Mouse (Mus musculus) spleen, postnatal 36 days (tissue): ENCODE results near the gene Col26a1.

Experiments
- DNase-seq, 2 experiments: peaks; one replicate each; pipeline ENCODE4 v3.0.0; 2022; ENCODE audit warnings: low spot score in 2 of 2, mixed read lengths in 1 of 2

Col26a1 gene

DNA sequence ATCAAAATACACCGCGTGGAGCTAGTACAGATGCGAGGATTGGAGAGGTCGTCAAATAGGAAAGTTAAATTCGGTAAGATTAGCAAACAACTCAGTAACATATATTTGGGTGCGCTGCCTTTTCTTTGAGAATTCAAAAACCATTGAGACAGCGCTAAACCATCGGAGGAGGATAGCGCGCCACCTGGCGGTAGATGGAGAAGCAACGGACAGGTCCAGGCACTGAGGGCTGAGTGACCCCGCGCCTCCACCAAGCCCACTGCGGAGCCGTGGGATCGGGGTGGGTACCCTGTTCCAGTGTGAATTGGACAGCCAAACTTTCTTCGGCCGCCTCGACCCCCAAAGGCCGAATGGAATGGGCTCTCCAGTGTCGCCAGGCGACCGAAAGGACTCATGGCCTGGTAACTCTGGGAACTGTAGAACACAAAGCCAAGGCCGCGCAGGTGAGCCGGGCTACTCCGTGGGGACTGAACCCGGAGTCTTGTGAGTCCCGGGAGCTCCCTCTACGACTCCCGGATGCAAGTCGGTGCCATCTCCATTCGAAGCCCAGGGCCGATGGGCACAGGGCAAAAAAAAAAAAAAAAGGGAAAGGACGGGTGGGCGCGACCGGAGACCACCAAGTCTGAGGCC lies 1.5 kb downstream of the Col26a1 start:
- DNase-seq: peak; percentile 59 to 61

DNA sequence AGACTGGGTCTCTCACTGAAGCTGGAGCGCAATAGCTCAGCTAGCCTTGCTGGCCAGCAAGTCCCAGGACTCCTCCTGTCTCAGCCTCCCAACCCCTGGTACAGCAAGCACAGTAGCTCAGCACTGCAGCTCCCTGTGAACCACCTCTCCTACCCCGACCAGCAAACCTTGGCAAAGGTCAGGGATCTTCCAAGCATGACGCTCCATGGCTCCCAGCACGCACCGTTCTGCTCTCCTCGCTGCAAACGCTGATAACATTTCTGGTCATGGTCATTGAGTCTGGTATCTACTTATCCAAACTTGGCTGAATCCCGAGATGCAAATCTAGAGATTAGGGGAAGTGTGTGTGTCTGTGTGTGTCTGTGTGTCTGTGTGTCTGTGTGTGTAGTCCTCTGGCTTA lies 2.9 kb downstream of the Col26a1 start:
- DNase-seq: no peak

DNA sequence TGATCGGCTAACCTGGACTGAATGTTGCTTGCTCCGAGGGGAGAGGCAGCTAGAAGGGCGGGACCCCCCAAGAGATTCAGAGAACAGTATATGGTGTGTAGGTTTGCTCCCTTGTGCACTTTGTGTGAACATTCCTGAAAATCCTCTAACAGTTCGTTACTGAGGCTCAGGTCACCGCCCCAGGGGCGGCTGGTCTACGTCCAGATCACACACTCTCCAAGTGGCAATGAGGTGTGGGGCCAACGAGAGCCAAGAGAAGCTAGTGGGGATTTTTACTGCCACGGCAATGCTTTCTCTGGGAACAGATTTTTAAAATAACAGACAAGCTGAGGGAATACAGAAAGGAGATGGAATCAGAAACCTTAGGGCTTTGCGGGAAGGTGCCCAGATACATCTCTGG lies 8.7 kb downstream of the Col26a1 start:
- DNase-seq: no peak

DNA sequence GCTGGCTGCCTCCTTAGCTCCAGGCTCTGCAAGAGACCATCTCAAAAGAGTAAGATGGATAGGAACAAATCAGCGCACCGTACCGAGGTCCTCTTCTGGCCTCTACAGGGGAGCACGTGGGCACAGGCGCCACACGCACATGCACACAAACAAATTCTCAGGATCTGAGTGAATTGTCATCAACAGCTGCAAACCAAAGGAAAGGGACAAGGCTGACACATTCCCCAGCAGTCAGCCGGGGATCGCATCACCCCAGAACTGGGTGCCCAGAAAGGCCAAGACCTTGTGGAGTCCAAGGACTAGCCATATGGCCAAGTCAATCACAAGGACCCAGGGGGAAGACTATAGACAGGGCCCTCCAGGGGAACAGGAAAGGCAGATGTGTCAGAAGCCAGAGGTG lies 10.6 kb downstream of the Col26a1 start:
- no peak for DNase-seq

DNA sequence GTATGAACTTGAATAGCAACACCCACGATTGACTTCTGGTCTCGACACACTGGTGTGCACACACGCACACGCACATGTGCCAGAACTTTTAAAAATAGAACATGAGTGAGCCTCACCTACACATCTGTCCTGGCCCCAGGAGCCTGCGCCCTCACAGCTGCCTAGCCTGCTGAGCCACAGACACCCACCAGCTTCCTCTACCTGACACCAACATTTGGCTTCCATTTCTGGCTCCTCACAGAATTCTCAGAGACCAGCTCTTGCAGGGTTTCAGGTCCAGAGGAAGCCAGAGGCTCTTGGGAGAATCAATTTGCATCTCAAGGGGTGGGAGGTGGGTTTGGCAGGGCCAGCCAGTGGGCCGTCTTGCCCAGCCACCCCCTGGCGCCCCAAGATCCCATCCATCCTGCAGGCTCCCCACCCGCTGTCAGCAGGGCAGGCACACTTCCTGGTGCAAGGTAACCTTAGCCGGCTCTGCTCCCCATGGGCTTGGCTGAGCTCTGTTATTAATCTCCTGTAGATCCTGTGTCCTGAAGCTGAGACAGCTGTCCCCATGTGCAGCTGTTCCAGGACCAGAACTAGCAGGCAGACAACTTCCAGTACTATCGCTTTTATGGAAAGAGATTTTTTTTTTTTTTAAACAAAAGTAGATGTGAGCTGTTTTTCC lies 13.4 kb downstream of the Col26a1 start:
- no peak for DNase-seq

DNA sequence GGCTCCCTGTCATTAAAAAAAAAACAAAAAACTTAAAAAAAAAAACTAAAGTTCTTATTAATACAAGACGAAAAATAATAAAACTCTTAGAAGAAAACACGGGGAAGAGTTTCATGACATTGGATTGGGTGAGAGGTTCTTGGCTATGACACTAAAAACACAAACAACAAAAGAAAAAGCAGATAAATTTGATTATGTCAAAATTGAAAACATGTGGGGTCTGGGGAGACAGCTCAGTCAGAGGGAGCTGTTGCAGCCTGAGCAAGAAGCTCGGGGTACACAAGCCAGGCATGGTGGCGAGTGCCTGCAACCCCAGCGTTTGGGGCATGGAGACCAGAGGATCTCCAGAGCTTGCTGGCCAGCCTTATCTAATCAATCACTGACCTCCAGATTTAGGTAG lies 15.3 kb downstream of the Col26a1 start:
- DNase-seq: no peak

DNA sequence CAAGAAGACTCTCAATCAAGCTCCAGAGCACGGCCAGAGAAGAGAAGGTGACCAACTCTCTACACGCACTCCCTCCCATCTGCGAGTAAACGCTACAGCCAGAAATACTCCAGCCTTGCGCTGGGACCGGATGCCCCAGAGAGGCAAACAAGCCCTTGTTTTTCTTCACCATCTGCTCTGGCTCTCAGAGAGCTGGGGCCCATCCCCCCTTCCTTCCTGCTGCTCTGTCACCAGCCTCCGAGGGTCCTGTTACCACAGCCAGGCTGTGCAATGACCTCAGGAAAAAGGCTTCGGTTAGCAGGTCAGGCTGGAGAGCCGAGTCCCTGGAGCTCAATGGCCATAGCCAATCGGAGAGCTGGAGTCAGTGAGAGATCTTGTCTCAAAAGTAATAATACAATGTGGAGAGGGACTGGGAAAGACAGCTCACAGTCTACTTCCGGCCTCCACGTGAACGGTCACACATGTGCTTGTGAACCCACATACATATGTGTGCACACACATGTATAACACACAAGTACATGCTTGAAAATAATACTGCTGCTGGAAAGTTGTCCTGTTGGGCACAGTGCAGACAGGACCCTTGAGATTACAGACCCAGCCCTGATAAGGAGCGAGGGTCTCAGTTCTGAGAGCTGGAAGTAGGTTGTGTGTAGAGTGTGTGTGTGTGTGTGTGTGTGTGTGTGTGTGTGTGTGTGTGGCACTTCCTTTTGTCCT lies 18.9 kb downstream of the Col26a1 start:
- peak; percentile 79 to 83 for DNase-seq

DNA sequence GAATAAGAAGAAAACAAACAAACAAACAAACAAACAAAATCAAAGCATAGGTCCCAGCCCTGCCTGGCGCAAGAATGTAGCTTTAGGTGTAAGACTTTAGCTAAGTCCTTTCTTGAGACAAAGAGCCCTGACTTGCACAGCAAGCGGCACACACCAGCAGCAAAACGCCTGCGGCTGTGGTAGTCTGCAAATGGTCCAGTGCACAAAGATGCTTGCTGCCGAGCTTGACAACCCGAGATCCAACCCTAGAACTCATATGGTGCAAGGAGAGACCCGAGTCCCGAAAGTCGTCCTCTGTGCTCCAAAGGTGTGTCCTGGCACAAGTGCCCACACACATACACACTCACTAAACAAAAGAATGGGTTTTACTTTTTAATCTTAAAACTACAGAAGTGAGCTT lies 19.7 kb downstream of the Col26a1 start:
- DNase-seq: peak; percentile 11 to 37

DNA sequence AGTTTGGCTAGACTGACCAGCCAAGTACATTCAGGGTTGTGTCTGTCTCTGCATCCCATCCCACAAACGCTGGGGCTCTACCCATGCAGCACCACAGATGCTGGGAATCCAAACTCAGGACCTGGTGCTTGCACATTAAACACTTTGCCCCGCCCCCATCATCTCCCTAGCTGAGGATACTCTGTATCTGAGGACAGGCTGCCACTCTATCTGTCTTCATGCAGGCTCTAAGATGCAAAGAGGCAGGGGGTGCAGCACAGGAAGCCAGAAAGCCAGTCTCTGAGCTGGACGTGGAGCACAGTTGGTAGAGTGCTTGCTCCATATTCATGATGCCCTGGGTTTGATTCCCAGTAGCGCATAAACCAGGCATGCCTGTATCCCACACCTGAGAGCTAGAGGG lies 20.2 kb downstream of the Col26a1 start:
- DNase-seq: no peak

DNA sequence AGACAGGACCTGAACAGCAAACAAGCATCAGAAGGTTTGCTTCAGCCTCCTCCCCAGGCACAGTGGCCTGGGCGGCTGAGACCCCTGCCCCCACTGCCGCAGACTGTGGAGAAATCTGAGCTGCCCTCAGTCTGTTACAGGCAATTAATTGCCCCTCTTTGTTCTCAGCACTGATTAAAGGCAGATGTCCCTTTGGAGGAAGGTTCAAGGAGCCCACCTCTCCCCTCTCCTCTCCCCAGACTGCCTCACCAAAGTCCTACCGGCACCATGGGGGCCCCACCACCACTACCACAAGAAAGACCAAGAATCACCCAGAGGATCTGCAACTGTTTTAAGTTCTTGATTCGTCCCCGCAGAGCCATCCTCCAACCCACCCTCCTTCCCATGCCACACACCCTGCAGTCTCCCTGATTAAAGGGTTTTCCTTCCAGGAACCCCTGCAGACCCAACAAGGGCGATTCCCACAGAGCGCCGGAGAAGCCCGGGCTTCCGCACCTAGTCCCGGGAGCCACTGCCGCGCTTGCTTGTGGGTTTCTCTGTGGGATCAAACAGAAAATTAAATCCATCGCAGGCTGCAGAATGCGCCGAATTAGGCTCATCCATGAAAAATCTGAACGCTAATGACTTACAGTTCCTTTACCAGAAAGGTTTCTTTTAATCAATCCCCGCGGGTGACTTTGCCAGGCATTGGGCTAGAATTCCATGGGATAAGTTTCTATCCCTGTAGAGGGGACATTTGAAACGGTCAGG lies 21.6 kb downstream of the Col26a1 start:
- DNase-seq: no peak

DNA sequence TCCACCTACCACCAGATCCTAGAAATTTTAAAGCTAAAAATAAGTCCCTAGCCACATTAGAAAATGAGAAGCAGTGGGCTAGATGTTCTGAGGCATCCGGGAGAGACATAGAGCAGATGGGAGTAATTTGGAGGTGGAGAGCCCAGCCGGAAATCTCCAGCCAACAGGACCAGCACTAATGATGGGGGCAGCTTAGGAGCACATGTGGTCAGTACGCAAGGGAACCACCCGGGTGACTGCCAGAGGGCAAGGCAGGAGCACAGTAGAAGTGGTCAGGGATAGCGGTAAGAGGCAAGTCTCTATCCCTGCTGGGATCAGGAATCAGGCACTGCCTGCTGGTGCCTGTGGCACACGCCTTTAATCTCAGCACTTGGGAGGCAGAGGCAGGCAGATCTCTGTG lies 32.3 kb downstream of the Col26a1 start:
- DNase-seq: no peak

DNA sequence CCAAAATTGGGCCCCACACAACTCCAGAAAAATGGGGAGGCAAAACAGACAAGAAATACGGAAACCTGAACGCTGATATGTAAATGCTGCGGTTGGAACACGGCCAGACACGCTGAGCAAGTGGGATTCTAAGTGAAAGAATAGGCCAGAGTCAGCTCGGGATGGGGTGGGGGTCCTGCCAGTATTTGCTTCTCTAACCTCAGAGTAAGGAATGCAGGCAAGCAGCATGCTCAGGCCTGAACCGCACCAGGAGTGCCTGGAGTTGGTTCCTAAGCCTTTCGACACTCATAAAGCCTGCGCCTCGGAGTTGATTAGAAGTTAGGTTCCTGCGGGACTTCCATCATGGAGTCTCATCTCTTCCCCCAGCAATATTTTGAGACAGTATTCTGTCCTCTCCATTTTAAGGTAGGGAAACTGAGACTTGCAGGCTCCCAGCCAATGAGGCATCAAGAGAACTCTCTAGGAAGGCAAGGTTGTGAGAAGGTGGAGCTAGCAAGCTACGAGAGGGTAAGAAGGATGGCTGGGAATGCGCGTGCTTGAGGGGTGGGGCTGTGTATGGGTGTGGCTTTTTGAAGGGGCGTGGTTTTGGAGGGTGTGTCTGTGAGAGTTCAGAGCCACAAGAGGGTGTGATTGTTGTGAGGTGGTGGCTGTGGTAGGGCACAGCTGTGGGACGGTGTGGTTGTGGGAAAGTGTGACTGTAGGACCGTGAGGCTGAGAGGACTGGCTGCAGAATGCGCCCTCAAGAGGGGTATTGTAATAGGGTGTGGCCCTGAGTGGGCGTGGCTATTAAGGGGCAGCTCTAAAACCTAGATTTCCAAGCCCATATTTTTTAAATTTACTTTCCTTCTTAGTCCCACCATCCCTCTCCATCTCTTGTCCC lies 36.4 kb downstream of the Col26a1 start:
- no peak for DNase-seq

DNA sequence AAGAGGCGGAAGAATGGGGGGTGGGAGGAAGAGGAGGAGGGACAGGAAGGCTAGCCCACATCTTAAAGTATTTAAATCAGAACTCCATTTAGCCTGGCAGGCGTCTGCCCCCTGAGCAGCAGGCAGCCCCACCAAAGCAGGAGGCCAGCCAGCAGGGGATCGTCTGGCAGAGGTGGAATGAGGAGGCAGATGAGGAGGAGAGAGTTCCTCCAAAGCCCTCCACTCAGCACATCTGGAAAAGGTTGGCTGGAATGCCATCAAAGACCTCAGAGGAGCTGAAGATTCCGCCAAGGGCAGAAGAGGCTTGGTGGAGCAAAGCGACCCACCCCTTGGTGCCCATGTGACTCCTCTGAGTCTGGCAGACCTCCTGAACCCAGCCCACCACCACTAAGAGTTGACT lies 39.1 kb downstream of the Col26a1 start:
- no peak for DNase-seq

DNA sequence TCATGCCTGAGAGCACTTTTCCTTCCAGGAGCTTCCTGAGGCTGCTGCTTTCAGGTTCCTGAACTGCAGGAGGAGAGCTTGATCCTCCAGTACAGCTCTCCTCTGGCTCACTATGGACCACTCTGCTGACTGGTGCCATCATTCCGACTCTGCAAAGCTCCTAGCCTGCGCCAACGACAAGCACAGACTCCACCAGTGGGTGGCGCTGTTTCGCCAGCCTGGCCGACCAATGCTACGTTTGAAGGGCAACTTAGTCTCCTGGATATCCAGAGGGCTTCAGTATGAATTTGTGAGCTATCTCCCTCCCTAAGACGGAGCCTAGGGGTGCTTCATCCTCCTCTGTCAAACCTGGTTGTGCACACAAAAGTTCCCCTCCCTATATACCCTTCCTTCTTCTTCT lies 43.0 kb downstream of the Col26a1 start:
- DNase-seq: peak; percentile 17 to 26

DNA sequence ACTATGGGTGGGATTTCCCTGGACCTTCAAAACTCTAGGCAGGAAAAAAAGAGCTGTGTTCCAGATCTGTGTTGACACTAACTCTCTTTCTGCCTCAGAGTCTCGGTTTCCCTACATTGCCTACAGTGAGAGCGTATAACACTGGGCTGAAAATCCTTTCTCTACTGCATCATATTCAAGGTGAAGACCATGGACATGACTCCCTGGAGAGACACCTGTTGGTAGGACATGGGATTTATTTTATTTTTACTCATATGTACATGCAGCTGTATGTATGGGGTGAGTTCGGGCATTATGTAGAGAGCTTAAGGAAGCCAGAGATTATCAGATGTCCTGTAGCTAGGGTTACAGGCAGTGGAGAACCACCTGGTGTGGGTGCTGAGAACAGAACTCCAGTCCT lies 50.0 kb downstream of the Col26a1 start:
- DNase-seq: no peak

DNA sequence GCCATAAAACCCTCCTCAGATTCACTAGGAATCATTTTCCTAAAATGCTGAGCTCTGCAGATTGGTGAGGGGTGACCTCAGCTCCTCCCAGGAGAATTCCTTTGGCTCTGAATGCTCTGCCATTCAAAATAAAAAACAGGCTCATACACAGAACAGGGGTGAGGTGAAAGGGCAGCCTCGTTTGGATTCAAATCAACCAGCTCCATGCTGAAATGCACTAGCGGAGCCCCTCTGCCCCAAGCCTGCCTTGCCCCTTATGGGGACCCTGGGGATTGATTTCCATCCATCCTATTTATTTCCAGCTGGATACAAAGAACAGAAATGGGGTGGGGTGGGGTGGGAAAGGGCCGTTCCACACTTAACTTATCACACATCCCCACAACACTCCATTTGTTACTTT lies 52.9 kb downstream of the Col26a1 start:
- no peak for DNase-seq

DNA sequence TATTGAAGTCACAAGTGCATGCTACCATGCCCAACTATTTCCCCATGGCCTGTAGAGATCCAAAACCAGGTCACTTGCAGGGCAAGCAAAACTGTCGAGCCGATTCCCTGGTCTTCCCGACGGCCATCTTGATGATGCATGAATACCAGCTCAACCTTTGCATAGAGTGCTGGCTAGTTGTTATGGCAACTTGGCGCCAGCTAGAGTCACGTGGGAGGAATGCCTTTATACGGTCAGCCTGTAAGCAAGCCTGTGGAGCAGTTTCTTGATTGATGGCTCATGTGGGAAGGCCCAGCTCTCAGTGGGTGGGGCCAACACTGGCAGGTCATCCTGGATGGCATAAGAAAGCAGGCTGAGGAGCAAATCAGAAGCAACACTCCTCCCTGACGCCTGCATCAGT lies 61.0 kb downstream of the Col26a1 start:
- no peak for DNase-seq

DNA sequence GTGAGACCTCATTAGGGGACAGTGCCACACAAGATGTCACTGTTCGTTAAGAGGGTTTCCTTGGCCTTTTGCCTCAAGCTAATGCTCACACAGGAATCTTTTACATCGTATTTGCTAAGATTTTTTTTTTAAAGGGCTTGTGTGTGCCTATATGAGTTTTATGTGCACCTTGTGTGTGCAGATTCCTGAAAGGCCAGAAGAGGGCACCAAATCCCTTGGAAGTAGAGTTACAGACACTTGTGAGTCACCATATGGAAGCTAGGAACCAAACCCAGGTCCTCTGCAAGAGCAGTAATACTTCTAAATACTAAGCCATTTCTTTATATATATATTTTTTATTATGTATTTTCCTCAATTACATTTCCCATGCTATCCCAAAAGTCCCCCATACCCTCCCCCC lies 62.1 kb downstream of the Col26a1 start:
- no peak for DNase-seq

DNA sequence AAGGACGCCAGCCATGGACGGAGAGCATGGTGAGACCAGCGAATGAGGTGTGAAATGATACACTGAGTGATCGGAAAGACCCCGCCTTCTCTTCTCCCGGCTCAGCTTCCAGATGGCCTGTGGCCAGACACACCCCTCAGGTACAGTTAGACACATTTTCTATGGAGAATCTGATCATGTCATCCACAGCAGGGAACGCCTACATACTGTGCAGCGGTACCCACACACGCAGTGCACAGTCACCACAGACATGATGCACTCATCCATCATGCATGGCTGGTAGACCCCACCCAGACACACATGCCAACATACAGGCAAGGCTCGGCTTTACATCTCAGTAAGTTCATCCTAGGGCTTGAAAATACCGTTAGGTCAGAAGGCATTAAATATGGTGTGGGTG lies 63.3 kb downstream of the Col26a1 start:
- DNase-seq: no peak

DNA sequence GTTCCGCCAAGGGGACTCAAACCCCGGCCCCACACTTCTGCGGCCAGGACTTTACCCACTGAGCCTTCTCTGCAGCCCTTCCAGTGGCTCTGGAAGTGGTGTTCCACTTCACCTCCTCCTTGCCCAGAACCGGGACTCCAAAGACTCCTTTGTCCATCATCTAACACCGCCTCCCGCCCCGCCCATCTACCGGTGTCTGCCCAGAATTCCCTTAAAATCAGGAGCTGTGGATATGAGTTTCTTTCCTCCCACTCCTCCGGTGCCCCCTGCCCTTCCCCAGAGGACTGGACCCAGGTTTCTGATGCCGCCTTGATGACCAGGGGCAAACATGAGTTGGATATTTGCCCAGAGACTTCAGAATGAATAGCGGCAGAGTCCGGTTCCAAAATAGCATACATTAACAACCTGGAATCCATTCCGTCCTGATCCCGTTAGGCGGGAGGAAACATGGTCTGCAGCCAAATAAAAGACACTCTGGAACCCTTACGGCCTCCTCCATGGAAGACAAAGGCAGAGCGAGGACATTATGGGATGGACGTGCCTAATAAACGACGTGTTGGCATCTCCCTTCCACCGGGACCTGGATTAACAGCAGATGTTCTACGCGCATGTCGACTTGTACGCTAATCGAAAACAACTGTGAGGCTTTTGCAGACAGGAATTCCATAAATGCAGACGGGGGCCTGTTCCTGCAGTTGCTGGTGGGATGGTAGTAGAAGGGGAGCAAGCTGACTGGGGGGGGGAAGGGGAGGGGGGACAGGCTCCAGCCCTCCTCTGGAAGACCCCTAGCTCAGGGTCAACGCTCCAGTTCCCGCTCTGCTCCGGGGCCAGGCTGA lies 72.3 kb downstream of the Col26a1 start:
- DNase-seq: no peak
